Mouse (Mus musculus): ENCODE data around the gene Hist1h2an. TPM values are rescaled to one million over a fixed set of nuclear protein-coding genes. Genes with fewer than 3 reads are reported as not detected.
A peak's percentile ranks its signal among the peaks of the same experiment; 100 is the strongest.
"Not testable (repeated sequence)": the region's sequence is repeated elsewhere in the genome, so short reads cannot be mapped to it uniquely, and the experiment has no call there.

The Hist1h2an gene
- polyA plus RNA-seq (2015; fragmentation: Nextera tagmentation; extraction: Ambion mirVana): 1.4 and 1.6 TPM in 2 replicates

- H3K36me3 ChIP-seq (ENCODE audit: control insufficient read depth, insufficient read depth, low read length); H3K4me1 ChIP-seq (replicated peaks; ENCODE audit: control insufficient read depth, insufficient read depth); H3K9me3 ChIP-seq (ENCODE audit: control insufficient read depth, low read length); H3K27me3 ChIP-seq (ENCODE audit: control insufficient read depth, insufficient read depth, low read length): not testable (repeated sequence)
- ATAC-seq (ENCODE audit: low FRiP score, low TSS enrichment) (peak; percentile 93), DNase-seq (ENCODE audit: low spot score) (peak; percentile 85)
- H3K4me2 ChIP-seq (replicated peaks; ENCODE audit: low read depth): peak within 1 kb of the TSS; percentile 50
- peak; percentile 40 for TF ChIP-seq EP300 (optimal IDR thresholded peaks at IDR 0.05)
- H3K27ac ChIP-seq (replicated peaks): peak within 1 kb of the TSS; percentile 79
- H3K4me3 ChIP-seq (ENCODE audit: low read depth, low read length): peak within 1 kb of the TSS; percentile 28
- peak within 1 kb of the TSS; percentile 38; the same call in 1 of the 2 replicates for H3K9ac ChIP-seq (ENCODE audit: low read length)
- under 1% methylated on average over 35 of the region's 63 CpGs for WGBS
Observed at GRCm38 (mm10) chr13:21786899-21787629, at the start of gene Hist1h2an, which contains the start of gene Hist1h2bp. Hist1h2an (minus strand) TSS chr13:21787218. Hist1h2bp (plus strand) TSS chr13:21787461.

- not testable (repeated sequence) for H3K4me1 ChIP-seq (replicated peaks; ENCODE audit: control insufficient read depth, insufficient read depth); DNase-seq (ENCODE audit: low spot score); H3K4me3 ChIP-seq (ENCODE audit: low read depth, low read length); H3K27me3 ChIP-seq (ENCODE audit: control insufficient read depth, insufficient read depth, low read length); H3K36me3 ChIP-seq (ENCODE audit: control insufficient read depth, insufficient read depth, low read length); H3K9me3 ChIP-seq (ENCODE audit: control insufficient read depth, low read length); H3K9ac ChIP-seq (ENCODE audit: low read length); H3K4me2 ChIP-seq (replicated peaks; ENCODE audit: low read depth); H3K27ac ChIP-seq (replicated peaks)
- no CpG with 5 or more reads among the region's 24 CpGs for WGBS
- peak; percentile 95 for ATAC-seq (ENCODE audit: low FRiP score, low TSS enrichment)
Observed at GRCm38 (mm10) chr13:21833461-21833860, 46.4 kb upstream of the Hist1h2an start, which contains the start of the genes Hist1h2ap and Hist1h2br. Hist1h2ap (minus strand) TSS chr13:21833507. Hist1h2br (plus strand) TSS chr13:21833743.

- H3K4me3 ChIP-seq (ENCODE audit: low read depth, low read length); H3K36me3 ChIP-seq (ENCODE audit: control insufficient read depth, insufficient read depth, low read length); DNase-seq (ENCODE audit: low spot score); H3K27ac ChIP-seq (replicated peaks); H3K4me2 ChIP-seq (replicated peaks; ENCODE audit: low read depth); H3K9ac ChIP-seq (ENCODE audit: low read length); H3K9me3 ChIP-seq (ENCODE audit: control insufficient read depth, low read length); H3K4me1 ChIP-seq (replicated peaks; ENCODE audit: control insufficient read depth, insufficient read depth); H3K27me3 ChIP-seq (ENCODE audit: control insufficient read depth, insufficient read depth, low read length): not testable (repeated sequence)
- ATAC-seq (ENCODE audit: low FRiP score, low TSS enrichment): peak; percentile 82
- WGBS: 0% methylated on average over 18 of the region's 58 CpGs
Observed at GRCm38 (mm10) chr13:21831418-21832394, 44.7 kb upstream of the Hist1h2an start, which contains the start of gene Hist1h4n. Hist1h4n (minus strand) TSS chr13:21832196.

GRCm38 (mm10) chr13:21830344-21830743 lies 43.3 kb upstream of the Hist1h2an start:
- Histone ChIP-seq H3K9me3 (ENCODE audit: control insufficient read depth, low read length) (no peaks in the 10 kb centered on the region), H3K27ac (replicated peaks) (no peak overlapping the region), H3K4me3 (ENCODE audit: low read depth, low read length) (no peak overlapping the region), H3K9ac (ENCODE audit: low read length) (no peak overlapping the region), H3K4me2 (replicated peaks; ENCODE audit: low read depth) (no peak overlapping the region), H3K27me3 (ENCODE audit: control insufficient read depth, insufficient read depth, low read length) (no peaks in the 10 kb centered on the region), H3K36me3 (ENCODE audit: control insufficient read depth, insufficient read depth, low read length) (no peaks in the 10 kb centered on the region), H3K4me1 (replicated peaks; ENCODE audit: control insufficient read depth, insufficient read depth) (no peaks in the 10 kb centered on the region)
- 91% methylated on average over 10 of the region's 10 CpGs for WGBS
- no peak for DNase-seq (ENCODE audit: low spot score)
- TF ChIP-seq CTCF (IDR thresholded peaks at IDR 0.05; ENCODE audit: low read depth): no peak
- TF ChIP-seq EP300 (optimal IDR thresholded peaks at IDR 0.05): no peak
- ATAC-seq (ENCODE audit: low FRiP score, low TSS enrichment): no peak

GRCm38 (mm10) chr13:21828511-21828910 lies 41.5 kb upstream of the Hist1h2an start:
- no peak overlapping the region for H3K9ac ChIP-seq (ENCODE audit: low read length)
- H3K36me3 ChIP-seq (ENCODE audit: control insufficient read depth, insufficient read depth, low read length): no peaks in the 10 kb centered on the region
- no peak for TF ChIP-seq CTCF (IDR thresholded peaks at IDR 0.05; ENCODE audit: low read depth)
- no peak for TF ChIP-seq EP300 (optimal IDR thresholded peaks at IDR 0.05)
- no peaks in the 10 kb centered on the region for H3K27me3 ChIP-seq (ENCODE audit: control insufficient read depth, insufficient read depth, low read length)
- ATAC-seq (ENCODE audit: low FRiP score, low TSS enrichment) (peak; percentile 44; the same call in 1 of the 2 replicates), DNase-seq (ENCODE audit: low spot score) (peak; percentile 52)
- H3K27ac ChIP-seq (replicated peaks): 0 out of 2 replicates have a peak overlapping the region, but pooled peaks have one; percentile 24
- H3K9me3 ChIP-seq (ENCODE audit: control insufficient read depth, low read length): no peaks in the 10 kb centered on the region
- H3K4me3 ChIP-seq (ENCODE audit: low read depth, low read length): no peak overlapping the region
- H3K4me1 ChIP-seq (replicated peaks; ENCODE audit: control insufficient read depth, insufficient read depth): no peaks in the 10 kb centered on the region
- no peak overlapping the region for H3K4me2 ChIP-seq (replicated peaks; ENCODE audit: low read depth)
- WGBS: 56% methylated on average over 3 of the region's 3 CpGs

- H3K4me2 ChIP-seq (replicated peaks; ENCODE audit: low read depth); H3K27me3 ChIP-seq (ENCODE audit: control insufficient read depth, insufficient read depth, low read length); ATAC-seq (ENCODE audit: low FRiP score, low TSS enrichment); DNase-seq (ENCODE audit: low spot score); H3K4me1 ChIP-seq (replicated peaks; ENCODE audit: control insufficient read depth, insufficient read depth); H3K9ac ChIP-seq (ENCODE audit: low read length); H3K9me3 ChIP-seq (ENCODE audit: control insufficient read depth, low read length); H3K27ac ChIP-seq (replicated peaks); H3K4me3 ChIP-seq (ENCODE audit: low read depth, low read length); H3K36me3 ChIP-seq (ENCODE audit: control insufficient read depth, insufficient read depth, low read length): not testable (repeated sequence)
- WGBS: 64% methylated on average over 6 of the region's 16 CpGs
Observed at GRCm38 (mm10) chr13:21820082-21820890, 33.3 kb upstream of the Hist1h2an start.

- H3K36me3 ChIP-seq (ENCODE audit: control insufficient read depth, insufficient read depth, low read length); DNase-seq (ENCODE audit: low spot score); H3K27me3 ChIP-seq (ENCODE audit: control insufficient read depth, insufficient read depth, low read length); H3K27ac ChIP-seq (replicated peaks); H3K4me3 ChIP-seq (ENCODE audit: low read depth, low read length); H3K4me2 ChIP-seq (replicated peaks; ENCODE audit: low read depth); H3K4me1 ChIP-seq (replicated peaks; ENCODE audit: control insufficient read depth, insufficient read depth); H3K9ac ChIP-seq (ENCODE audit: low read length); H3K9me3 ChIP-seq (ENCODE audit: control insufficient read depth, low read length): not testable (repeated sequence)
- peak; percentile 66 for ATAC-seq (ENCODE audit: low FRiP score, low TSS enrichment)
- 0% methylated on average over 10 of the region's 14 CpGs for WGBS
Observed at GRCm38 (mm10) chr13:21812092-21812491, 25.1 kb upstream of the Hist1h2an start.

- ATAC-seq (ENCODE audit: low FRiP score, low TSS enrichment): peak; percentile 53
- not testable (repeated sequence) for H3K27ac ChIP-seq (replicated peaks); H3K9me3 ChIP-seq (ENCODE audit: control insufficient read depth, low read length); DNase-seq (ENCODE audit: low spot score); H3K36me3 ChIP-seq (ENCODE audit: control insufficient read depth, insufficient read depth, low read length); H3K4me1 ChIP-seq (replicated peaks; ENCODE audit: control insufficient read depth, insufficient read depth); H3K27me3 ChIP-seq (ENCODE audit: control insufficient read depth, insufficient read depth, low read length); H3K9ac ChIP-seq (ENCODE audit: low read length); H3K4me3 ChIP-seq (ENCODE audit: low read depth, low read length); H3K4me2 ChIP-seq (replicated peaks; ENCODE audit: low read depth)
- WGBS: no CpG with 5 or more reads among the region's 24 CpGs
Observed at GRCm38 (mm10) chr13:21811539-21811938, 24.5 kb upstream of the Hist1h2an start, which contains the start of gene Hist1h4m. Hist1h4m (plus strand) TSS chr13:21811746.
